Mouse (Mus musculus) left cerebral cortex, postnatal 14 days (tissue): ENCODE results near the gene Tst. TPM values are rescaled to one million over a fixed set of nuclear protein-coding genes. Genes with fewer than 3 reads are reported as not detected.

Experiments
- DNase-seq, 2 experiments: peaks; one replicate each; pipeline ENCODE4 v3.0.0; 2021 to 2022; ENCODE audit warnings: low spot score in 2 of 2, mixed read lengths in 1 of 2
- intact Hi-C: fragments of 180-260 bp; cut with DNase I; formaldehyde crosslinking; loops from one replicate; pipeline ENCODE4 v1.15.1; 2025
- total RNA-seq, 2 experiments: library from RNA; stranded (reverse); gene quantifications; 2 replicates each; pipeline ENCODE4 v1.2.3; 2021

Tst gene
- total RNA-seq, 2 experiments from 2014 or later = 30.8 to 39.2 TPM

DNA sequence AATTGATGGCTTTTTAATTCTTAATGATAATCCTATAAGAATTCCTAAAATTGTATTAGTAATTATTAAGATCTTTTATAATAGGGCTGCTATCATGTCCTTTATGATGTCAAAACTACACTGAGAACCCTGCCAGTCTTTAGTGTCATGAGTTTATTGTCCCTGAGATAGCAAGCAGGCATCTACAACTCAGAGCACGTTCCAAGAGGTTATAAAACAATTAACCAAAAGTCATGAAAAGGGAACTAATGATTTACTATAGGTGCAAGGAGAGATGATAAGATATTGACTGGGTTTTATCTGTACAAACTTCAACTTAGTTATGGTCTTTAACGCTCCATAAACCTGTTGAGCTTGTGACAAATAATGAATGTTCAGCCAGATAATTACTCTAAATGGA is 39.8 kb downstream of the Tst start:
- intact Hi-C loops = no loop called here
- DNase-seq = no peak

- intact Hi-C loops = loop anchor here (2.0 to 10.0 kb wide), 2 partner anchors 67 to 179 kb away; partner anchors contain the start of gene C1qtnf6
- DNase-seq = no peak
These were observed 50.2 kb downstream of the Tst start for GRCm38 (mm10) chr15:78355548-78355947.

GRCm38 (mm10) chr15:78354958-78355357 is 50.7 kb downstream of the Tst start:
- DNase-seq = peak; percentile 60 to 73
- intact Hi-C loops = loop anchor here (2.0 to 10.0 kb wide), 2 partner anchors 68 to 180 kb away; partner anchors contain the start of gene C1qtnf6

GRCm38 (mm10) chr15:78351586-78352165 is 54.0 kb downstream of the Tst start:
- no peak for DNase-seq
- intact Hi-C loops = loop anchor here (10.0 kb wide), 1 partner anchor 183 kb away; the partner anchor contains the start of gene C1qtnf6

Other genes starting within 250 kb of the Tst start
- gene Ift27, start 231.8 kb downstream of the Tst start, total RNA-seq = 10 to 100 TPM; 35.4 to 42.3 TPM
- gene Pvalb, start 199.5 kb downstream of the Tst start, total RNA-seq = 10 to 100 TPM; 39.1 to 46.5 TPM
- 1 to 10 TPM; 1.2 to 1.3 TPM for gene Ncf4, start 161.1 kb downstream of the Tst start, total RNA-seq
- gene Csf2rb2, start 100.2 kb downstream of the Tst start, total RNA-seq = under 1 TPM; 0.64 to 0.72 TPM
- gene Csf2rb, start 80.2 kb downstream of the Tst start, total RNA-seq = 1 to 10 TPM; 1.5 to 1.7 TPM
- not detected for gene Tex33, start 10.0 kb downstream of the Tst start, total RNA-seq
- gene Mpst, start 509 bp upstream of the Tst start, total RNA-seq = 10 to 100 TPM; 39.0 to 47.2 TPM
- gene Kctd17, start 22.7 kb upstream of the Tst start, total RNA-seq = 100 to 1,000 TPM; 288 to 291 TPM
- gene Tmprss6, start 62.7 kb upstream of the Tst start, total RNA-seq = not detected
- under 1 TPM in 1 of 2 experiments, not detected in 1; 0.11 TPM for gene Il2rb, start 89.4 kb upstream of the Tst start, total RNA-seq
- gene C1qtnf6, start 125.5 kb upstream of the Tst start, total RNA-seq = 1 to 10 TPM; 7.7 to 9.0 TPM
- 10 to 100 TPM; 16.7 to 20.6 TPM for gene Sstr3, start 138.8 kb upstream of the Tst start, total RNA-seq
- gene Rac2, start 166.9 kb upstream of the Tst start, total RNA-seq = 1 to 10 TPM; 2.3 to 4.6 TPM
- 10 to 100 TPM; 11.6 to 12.3 TPM for gene Cyth4, start 191.1 kb upstream of the Tst start, total RNA-seq